Mouse (Mus musculus): ENCODE data around the gene Cntn3. TPM values are rescaled to one million over a fixed set of nuclear protein-coding genes. Genes with fewer than 3 reads are reported as not detected.
"Not testable (repeated sequence)": the region's sequence is repeated elsewhere in the genome, so short reads cannot be mapped to it uniquely, and the experiment has no call there.

Cntn3 gene
- 0.74 and 0.82 TPM in 2 replicates for polyA plus RNA-seq (2015; fragmentation: Nextera tagmentation; extraction: Ambion mirVana)

- WGBS = 99% methylated on average over 4 of the region's 20 CpGs
- not testable (repeated sequence) for H3K9ac ChIP-seq (ENCODE audit: low read depth, low read length); H3K36me3 ChIP-seq (ENCODE audit: control insufficient read depth, insufficient read depth); H3K4me3 ChIP-seq (ENCODE audit: low read depth, low read length); H3K27ac ChIP-seq (ENCODE audit: low read depth, low read length); H3K9me3 ChIP-seq (ENCODE audit: control insufficient read depth); ATAC-seq; H3K4me2 ChIP-seq (replicated peaks; ENCODE audit: low read depth); H3K27me3 ChIP-seq (replicated peaks; ENCODE audit: control insufficient read depth, insufficient read depth, low read length); H3K4me1 ChIP-seq (replicated peaks; ENCODE audit: control insufficient read depth, insufficient read depth, low read length)
Observed at GRCm38 (mm10) chr6:102573001-102573400, at the start of gene Cntn3. TSS of gene Cntn3 (minus strand) at chr6:102573101.

- H3K36me3 ChIP-seq (ENCODE audit: control insufficient read depth, insufficient read depth) = no peaks in the 10 kb centered on the region
- no peaks in the 10 kb centered on the region for H3K9me3 ChIP-seq (ENCODE audit: control insufficient read depth)
- H3K4me2 ChIP-seq (replicated peaks; ENCODE audit: low read depth) = no peak overlapping the region
- H3K4me3 ChIP-seq (ENCODE audit: low read depth, low read length) = no peak overlapping the region
- no peak for TF ChIP-seq CTCF (IDR thresholded peaks at IDR 0.05; ENCODE audit: low read depth)
- 72% methylated on average over 2 of the region's 2 CpGs for WGBS
- H3K27me3 ChIP-seq (replicated peaks; ENCODE audit: control insufficient read depth, insufficient read depth, low read length) = no peaks in the 10 kb centered on the region
- no peak overlapping the region for H3K27ac ChIP-seq (ENCODE audit: low read depth, low read length)
- H3K4me1 ChIP-seq (replicated peaks; ENCODE audit: control insufficient read depth, insufficient read depth, low read length) = no peaks in the 10 kb centered on the region
- no peak for ATAC-seq
- H3K9ac ChIP-seq (ENCODE audit: low read depth, low read length) = no peak overlapping the region
Observed at GRCm38 (mm10) chr6:102600773-102601172, 27.9 kb upstream of the Cntn3 start.

- H3K4me3 ChIP-seq (ENCODE audit: low read depth, low read length) = no peak overlapping the region
- no peaks in the 10 kb centered on the region for H3K4me1 ChIP-seq (replicated peaks; ENCODE audit: control insufficient read depth, insufficient read depth, low read length)
- TF ChIP-seq CTCF (IDR thresholded peaks at IDR 0.05; ENCODE audit: low read depth) = no peak
- WGBS = 73% methylated on average over 2 of the region's 2 CpGs
- no peak for ATAC-seq
- H3K9ac ChIP-seq (ENCODE audit: low read depth, low read length) = no peak overlapping the region
- no peaks in the 10 kb centered on the region for H3K9me3 ChIP-seq (ENCODE audit: control insufficient read depth)
- H3K4me2 ChIP-seq (replicated peaks; ENCODE audit: low read depth) = no peak overlapping the region
- H3K27ac ChIP-seq (ENCODE audit: low read depth, low read length) = no peak overlapping the region
- H3K27me3 ChIP-seq (replicated peaks; ENCODE audit: control insufficient read depth, insufficient read depth, low read length) = no peaks in the 10 kb centered on the region
- no peaks in the 10 kb centered on the region for H3K36me3 ChIP-seq (ENCODE audit: control insufficient read depth, insufficient read depth)
Observed at GRCm38 (mm10) chr6:102597756-102598155, 24.9 kb upstream of the Cntn3 start.

GRCm38 (mm10) chr6:102590151-102590550 is 17.2 kb upstream of the Cntn3 start:
- no peak for ATAC-seq
- Histone ChIP-seq H3K4me1 (replicated peaks; ENCODE audit: control insufficient read depth, insufficient read depth, low read length) (no peaks in the 10 kb centered on the region), H3K9me3 (ENCODE audit: control insufficient read depth) (no peaks in the 10 kb centered on the region), H3K36me3 (ENCODE audit: control insufficient read depth, insufficient read depth) (no peaks in the 10 kb centered on the region), H3K27me3 (replicated peaks; ENCODE audit: control insufficient read depth, insufficient read depth, low read length) (no peaks in the 10 kb centered on the region), H3K9ac (ENCODE audit: low read depth, low read length) (no peak overlapping the region), H3K4me3 (ENCODE audit: low read depth, low read length) (no peak overlapping the region), H3K4me2 (replicated peaks; ENCODE audit: low read depth) (no peak overlapping the region), H3K27ac (ENCODE audit: low read depth, low read length) (no peak overlapping the region)
- TF ChIP-seq CTCF (IDR thresholded peaks at IDR 0.05; ENCODE audit: low read depth) = no peak
- 90% methylated on average over 4 of the region's 4 CpGs for WGBS

- Histone ChIP-seq H3K9ac (ENCODE audit: low read depth, low read length) (no peak overlapping the region), H3K27me3 (replicated peaks; ENCODE audit: control insufficient read depth, insufficient read depth, low read length) (no peaks in the 10 kb centered on the region), H3K4me3 (ENCODE audit: low read depth, low read length) (no peak overlapping the region), H3K27ac (ENCODE audit: low read depth, low read length) (no peak overlapping the region), H3K36me3 (ENCODE audit: control insufficient read depth, insufficient read depth) (no peaks in the 10 kb centered on the region), H3K4me2 (replicated peaks; ENCODE audit: low read depth) (no peak overlapping the region), H3K9me3 (ENCODE audit: control insufficient read depth) (no peaks in the 10 kb centered on the region), H3K4me1 (replicated peaks; ENCODE audit: control insufficient read depth, insufficient read depth, low read length) (no peaks in the 10 kb centered on the region)
- no peak for ATAC-seq
- WGBS = 35% methylated on average over 4 of the region's 4 CpGs
- TF ChIP-seq CTCF (IDR thresholded peaks at IDR 0.05; ENCODE audit: low read depth) = no peak
Observed at GRCm38 (mm10) chr6:102589311-102589710, 16.4 kb upstream of the Cntn3 start.

GRCm38 (mm10) chr6:102586056-102586455 is 13.2 kb upstream of the Cntn3 start:
- H3K27me3 ChIP-seq (replicated peaks; ENCODE audit: control insufficient read depth, insufficient read depth, low read length) = no peaks in the 10 kb centered on the region
- no peak overlapping the region for H3K9ac ChIP-seq (ENCODE audit: low read depth, low read length)
- no peaks in the 10 kb centered on the region for H3K4me1 ChIP-seq (replicated peaks; ENCODE audit: control insufficient read depth, insufficient read depth, low read length)
- H3K36me3 ChIP-seq (ENCODE audit: control insufficient read depth, insufficient read depth) = no peaks in the 10 kb centered on the region
- H3K4me2 ChIP-seq (replicated peaks; ENCODE audit: low read depth) = no peak overlapping the region
- no peak overlapping the region for H3K4me3 ChIP-seq (ENCODE audit: low read depth, low read length)
- no peaks in the 10 kb centered on the region for H3K9me3 ChIP-seq (ENCODE audit: control insufficient read depth)
- H3K27ac ChIP-seq (ENCODE audit: low read depth, low read length) = no peak overlapping the region
- ATAC-seq = no peak
- TF ChIP-seq CTCF (IDR thresholded peaks at IDR 0.05; ENCODE audit: low read depth) = no peak

- 84% methylated on average over 2 of the region's 2 CpGs for WGBS
- ATAC-seq = no peak
Observed at GRCm38 (mm10) chr6:102583578-102583977, 10.7 kb upstream of the Cntn3 start.

More at GRCm38 (mm10) chr6:102583578-102583977, 10.7 kb upstream of the Cntn3 start:
- no peak overlapping the region for H3K4me2 ChIP-seq (replicated peaks; ENCODE audit: low read depth)
- no peak overlapping the region for H3K4me3 ChIP-seq (ENCODE audit: low read depth, low read length)
- H3K27ac ChIP-seq (ENCODE audit: low read depth, low read length) = no peak overlapping the region
- no peak overlapping the region for H3K9ac ChIP-seq (ENCODE audit: low read depth, low read length)
- H3K36me3 ChIP-seq (ENCODE audit: control insufficient read depth, insufficient read depth) = no peaks in the 10 kb centered on the region
- no peaks in the 10 kb centered on the region for H3K4me1 ChIP-seq (replicated peaks; ENCODE audit: control insufficient read depth, insufficient read depth, low read length)
- no peak for TF ChIP-seq CTCF (IDR thresholded peaks at IDR 0.05; ENCODE audit: low read depth)
- H3K9me3 ChIP-seq (ENCODE audit: control insufficient read depth) = no peaks in the 10 kb centered on the region
- no peaks in the 10 kb centered on the region for H3K27me3 ChIP-seq (replicated peaks; ENCODE audit: control insufficient read depth, insufficient read depth, low read length)
